Mouse (Mus musculus): ENCODE measurements at regions not wholly inside any gene's neighbourhood (a gene's known extent, or its start where the extent isn't known, plus 50 kb on each side); places are given as distances from the start of the nearest gene placed in this dataset.

GRCm38 (mm10) chr4:55293347-55294079, 56.3 kb upstream of the Rad23b start:
- ATAC-seq (ENCODE audit: insufficient number of reproducible peaks, low FRiP score, low TSS enrichment, low read depth) (no peak), DNase-seq (ENCODE audit: low spot score) (no peak)
- Histone ChIP-seq H3K9ac (ENCODE audit: low read length) (no peak overlapping the region), H3K36me3 (ENCODE audit: control insufficient read depth, insufficient read depth, low read length) (no peaks in the 10 kb centered on the region), H3K4me1 (ENCODE audit: control insufficient read depth, insufficient read depth, low read length) (no peaks in the 10 kb centered on the region), H3K4me3 (ENCODE audit: low read depth, low read length) (no peak overlapping the region), H3K4me2 (ENCODE audit: low read depth, severe bottlenecking) (peak overlapping the region; percentile 41; the same call in 1 of the 2 replicates), H3K27me3 (ENCODE audit: control insufficient read depth, insufficient read depth, low read length) (no peaks in the 10 kb centered on the region), H3K27ac (replicated peaks; ENCODE audit: low read depth, low read length) (no peak overlapping the region), H3K9me3 (ENCODE audit: control insufficient read depth, low read length) (no peaks in the 10 kb centered on the region)
- WGBS = 25% methylated on average over 5 of the region's 5 CpGs

- no peaks in the 10 kb centered on the region for H3K4me1 ChIP-seq (ENCODE audit: control insufficient read depth, insufficient read depth, low read length)
- peak overlapping the region; percentile 41 for H3K9ac ChIP-seq (ENCODE audit: low read length)
- DNase-seq (ENCODE audit: low spot score) (peak; percentile 79), ATAC-seq (ENCODE audit: insufficient number of reproducible peaks, low FRiP score, low TSS enrichment, low read depth) (peak; percentile 68)
- H3K4me3 ChIP-seq (ENCODE audit: low read depth, low read length) = peak overlapping the region; percentile 12; the same call in 1 of the 2 replicates
- no peak overlapping the region for H3K27ac ChIP-seq (replicated peaks; ENCODE audit: low read depth, low read length)
- H3K4me2 ChIP-seq (ENCODE audit: low read depth, severe bottlenecking) = peak overlapping the region; percentile 41
- H3K27me3 ChIP-seq (ENCODE audit: control insufficient read depth, insufficient read depth, low read length) = no peaks in the 10 kb centered on the region
- H3K36me3 ChIP-seq (ENCODE audit: control insufficient read depth, insufficient read depth, low read length) = no peaks in the 10 kb centered on the region
- 1% methylated on average over 14 of the region's 14 CpGs for WGBS
- no peaks in the 10 kb centered on the region for H3K9me3 ChIP-seq (ENCODE audit: control insufficient read depth, low read length)
Observed at GRCm38 (mm10) chr4:55294255-55294687, 55.6 kb upstream of the Rad23b start.

- no peak overlapping the region for H3K4me3 ChIP-seq (ENCODE audit: low read depth, low read length)
- H3K9me3 ChIP-seq (ENCODE audit: control insufficient read depth, low read length) = no peaks in the 10 kb centered on the region
- DNase-seq (ENCODE audit: low spot score) (no peak), ATAC-seq (ENCODE audit: insufficient number of reproducible peaks, low FRiP score, low TSS enrichment, low read depth) (no peak)
- no peaks in the 10 kb centered on the region for H3K4me1 ChIP-seq (ENCODE audit: control insufficient read depth, insufficient read depth, low read length)
- no peak overlapping the region for H3K27ac ChIP-seq (replicated peaks; ENCODE audit: low read depth, low read length)
- H3K36me3 ChIP-seq (ENCODE audit: control insufficient read depth, insufficient read depth, low read length) = no peaks in the 10 kb centered on the region
- 88% methylated on average over 3 of the region's 3 CpGs for WGBS
- H3K27me3 ChIP-seq (ENCODE audit: control insufficient read depth, insufficient read depth, low read length) = no peaks in the 10 kb centered on the region
- no peak overlapping the region for H3K4me2 ChIP-seq (ENCODE audit: low read depth, severe bottlenecking)
- no peak overlapping the region for H3K9ac ChIP-seq (ENCODE audit: low read length)
Observed at GRCm38 (mm10) chr4:55297841-55298240, 52.0 kb upstream of the Rad23b start.

Measured in limb, embryonic 11.5 days (tissue).